Mouse (Mus musculus): ENCODE results near the gene Frrs1. TPM values are rescaled to one million over a fixed set of nuclear protein-coding genes. Genes with fewer than 3 reads are reported as not detected.

The Frrs1 gene
- total RNA-seq, 2 experiments from 2014 or later = 0.26 to 0.77 TPM

Other genes starting within 250 kb of the Frrs1 start
- gene Trmt13, start 244.9 kb upstream of the Frrs1 start, total RNA-seq (2021) = 10 to 100 TPM; 15.3 to 15.9 TPM
- 10 to 100 TPM; 52.7 to 57.1 TPM for gene Mfsd14a, start 196.8 kb upstream of the Frrs1 start, total RNA-seq (2021)
- 1 to 10 TPM; 2.1 to 3.4 TPM for gene Gm43191, start 178.2 kb upstream of the Frrs1 start, total RNA-seq (2021)
- 10 to 100 TPM; 15.4 to 16.2 TPM for gene Slc35a3, start 146.6 kb upstream of the Frrs1 start, total RNA-seq (2021)
- 10 to 100 TPM; 23.4 to 25.7 TPM for gene Agl, start 51.3 kb upstream of the Frrs1 start, total RNA-seq (2021)
- gene 4930455H04Rik, start 108.8 kb downstream of the Frrs1 start, total RNA-seq (2021) = not detected
- 10 to 100 TPM; 18.6 to 19.0 TPM for gene Palmd, start 109.5 kb downstream of the Frrs1 start, total RNA-seq (2021)

Measured in left cerebral cortex, adult 18-20 months (tissue).